Mouse (Mus musculus) cortical plate, adult 2 months (tissue): ENCODE measurements around the gene Dcaf1.

Source experiments
- CTCF ChIP-seq: fragments of 200-500 bp; IDR thresholded peaks from 2 replicates; pipeline ENCODE4 v1.5.1; 2011; ENCODE audit warnings: mild to moderate bottlenecking, control low read depth, low read length; ENCODE audit not compliant: insufficient read depth; ENCODE audit errors: extremely low read depth
- POLR2A ChIP-seq: fragments of 200-500 bp; IDR thresholded peaks from 2 replicates; pipeline ENCODE4 v1.6.1; 2011; ENCODE audit warnings: mild to moderate bottlenecking, low read length, control low read depth; ENCODE audit not compliant: insufficient read depth; ENCODE audit errors: extremely low read depth

DNA sequence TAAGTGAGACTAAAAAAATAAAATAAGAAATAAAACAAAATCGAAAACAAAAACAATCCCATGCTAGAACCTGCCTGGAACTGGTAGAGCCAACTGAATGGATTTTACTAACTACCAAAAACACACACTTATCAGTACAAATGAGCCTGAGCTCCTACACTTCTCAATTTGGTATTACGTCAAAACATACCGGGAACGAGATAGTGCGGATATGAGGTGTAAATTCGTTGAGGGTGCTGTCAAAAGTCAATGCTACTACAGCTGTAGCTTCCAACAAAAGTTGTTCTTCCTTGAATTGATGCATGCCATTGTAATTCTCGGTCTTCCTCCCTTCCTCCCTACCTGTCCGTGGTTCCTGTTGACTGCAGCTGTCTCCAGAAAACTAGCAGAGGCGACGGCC, 32.3 kb upstream of the Dcaf1 start:
- TF ChIP-seq POLR2A (no peak), CTCF (no peak)
